Mouse (Mus musculus) spleen, adult 12 weeks (tissue): ENCODE results near the gene Rpl13a.
"Not testable (repeated sequence)": the region's sequence is repeated elsewhere in the genome, so short reads cannot be mapped to it uniquely, and the experiment has no call there.

Source experiments
- DNase-seq: peaks from one replicate; pipeline ENCODE4 v3.0.0; 2022; ENCODE audit warnings: low spot score

Rpl13a gene

GRCm38 (mm10) chr7:45128624-45129246 lies at the start of gene Rpl13a:
TSS of gene Rpl13a (minus strand) at chr7:45128761.
- DNase-seq = peak; percentile 94

GRCm38 (mm10) chr7:45176356-45176755 lies 47.8 kb upstream of the Rpl13a start:
- DNase-seq = no peak

GRCm38 (mm10) chr7:45175929-45176328 lies 47.4 kb upstream of the Rpl13a start:
- no peak for DNase-seq

DNA sequence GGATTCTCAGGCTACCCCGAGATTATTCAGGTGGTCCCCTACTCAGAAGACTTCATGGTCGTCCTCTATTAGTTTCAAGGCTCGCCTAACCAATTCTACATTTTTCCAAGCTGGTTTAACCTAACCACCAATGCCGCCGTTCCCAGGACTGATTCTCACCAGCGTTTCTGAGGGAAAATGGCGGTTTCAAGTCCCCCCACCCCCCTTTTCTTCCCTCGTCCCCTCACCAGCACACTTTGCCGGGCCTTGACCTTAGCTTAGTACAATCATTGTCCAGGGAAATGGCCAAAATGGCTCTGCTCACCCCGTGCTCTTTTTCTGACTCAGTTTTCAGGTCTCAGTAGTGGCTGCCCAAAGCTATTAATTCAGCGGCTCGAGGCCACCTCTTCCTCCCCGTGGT lies 46.8 kb upstream of the Rpl13a start:
- no peak for DNase-seq

GRCm38 (mm10) chr7:45174567-45175280 lies 46.2 kb upstream of the Rpl13a start:
- DNase-seq = no peak

GRCm38 (mm10) chr7:45173772-45174171 lies 45.2 kb upstream of the Rpl13a start:
- DNase-seq = not testable (repeated sequence)

DNA sequence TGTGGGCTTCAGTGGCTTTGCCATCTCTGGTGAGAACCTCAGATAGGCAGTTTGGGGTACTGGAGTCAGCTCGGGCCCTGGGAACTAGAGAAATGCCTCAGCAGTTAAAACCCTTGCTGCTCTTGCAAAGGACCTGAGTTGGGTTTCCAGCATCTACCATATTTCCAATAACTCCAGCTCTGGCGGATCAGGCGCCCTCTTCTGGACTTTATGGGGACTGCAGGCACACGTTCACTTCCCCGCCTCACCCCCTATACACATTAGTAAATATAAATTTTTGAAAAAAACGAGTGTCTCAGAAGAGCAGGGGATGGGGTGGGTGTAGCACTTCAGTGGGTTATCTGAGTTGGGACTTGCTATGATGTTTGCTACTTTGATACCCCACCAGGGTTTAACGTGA lies 44.4 kb upstream of the Rpl13a start:
- DNase-seq = peak; percentile 37

DNA sequence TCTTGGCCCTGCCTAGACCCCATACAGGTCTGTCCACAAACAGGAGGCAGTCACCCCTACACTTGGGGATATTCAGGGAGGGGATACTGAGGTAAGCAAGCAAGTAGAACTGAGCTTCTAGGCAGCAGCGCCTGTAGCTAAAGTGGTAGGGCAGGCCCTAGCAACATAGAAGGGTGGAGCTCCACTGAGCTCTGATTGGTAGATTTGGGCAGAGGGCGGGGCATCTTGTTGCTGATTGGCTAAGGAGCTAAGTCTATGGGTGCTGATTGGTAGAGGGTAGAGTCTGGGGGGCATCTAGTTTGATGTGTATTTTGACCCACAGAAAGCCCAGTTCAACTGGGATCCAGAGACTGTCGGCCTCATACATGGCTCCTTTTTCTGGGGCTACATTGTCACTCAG lies 40.9 kb upstream of the Rpl13a start:
- DNase-seq = no peak

DNA sequence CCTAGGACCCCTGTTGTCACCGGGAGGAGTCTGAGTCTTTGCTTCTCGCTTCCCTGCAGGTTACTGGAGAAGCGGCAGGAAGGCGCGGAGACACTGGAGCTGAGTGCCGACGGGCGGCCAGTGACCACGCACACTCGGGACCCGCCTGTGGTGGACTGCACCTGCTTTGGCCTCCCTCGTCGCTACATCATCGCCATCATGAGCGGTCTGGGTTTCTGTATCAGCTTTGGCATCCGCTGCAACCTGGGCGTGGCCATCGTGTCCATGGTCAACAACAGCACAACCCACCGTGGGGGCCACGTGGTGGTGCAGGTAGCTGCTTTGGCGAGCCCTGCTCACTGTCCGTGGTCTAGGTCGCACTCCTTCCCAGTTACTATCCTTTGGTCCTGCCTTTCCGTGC lies 40.1 kb upstream of the Rpl13a start:
- DNase-seq = no peak

DNA sequence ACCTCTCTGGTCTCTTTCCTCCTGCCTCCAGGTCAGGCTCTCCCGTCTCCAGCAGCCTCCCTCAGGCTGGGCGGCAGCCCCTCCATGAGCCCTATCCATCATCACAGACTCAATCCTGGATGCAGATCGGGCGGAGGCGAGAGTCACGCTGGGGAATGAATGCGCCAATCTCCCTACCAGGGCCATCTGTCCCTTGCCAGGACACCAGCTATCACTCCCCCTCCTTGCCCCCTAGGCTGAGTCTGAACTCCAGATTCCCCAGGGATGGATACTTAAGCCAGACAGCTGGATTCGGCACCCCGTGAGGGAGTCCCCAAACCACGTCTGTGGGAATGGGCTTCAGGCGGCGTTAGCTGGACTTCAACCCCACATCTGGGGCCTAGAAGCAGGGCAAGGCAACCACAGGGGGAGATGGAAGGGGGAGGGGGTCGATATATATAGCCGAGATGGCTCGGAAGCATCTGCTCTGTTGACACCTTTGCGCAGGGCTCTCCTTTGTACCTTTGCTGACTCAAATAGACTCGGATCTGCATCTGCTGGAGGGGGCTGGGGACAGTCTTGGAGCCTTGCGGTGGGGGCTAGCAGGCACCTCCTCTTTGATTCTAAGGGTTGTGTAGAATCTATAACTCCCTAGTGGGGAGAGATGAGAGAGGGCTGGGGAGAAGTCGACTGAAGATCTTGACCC lies 39.3 kb upstream of the Rpl13a start:
- DNase-seq = no peak

- DNase-seq = no peak
Measured at GRCm38 (mm10) chr7:45166950-45167401, 38.4 kb upstream of the Rpl13a start.

GRCm38 (mm10) chr7:45165701-45166100 lies 37.1 kb upstream of the Rpl13a start:
- DNase-seq = no peak

- no peak for DNase-seq
Measured at GRCm38 (mm10) chr7:45164833-45165232, 36.3 kb upstream of the Rpl13a start.

DNA sequence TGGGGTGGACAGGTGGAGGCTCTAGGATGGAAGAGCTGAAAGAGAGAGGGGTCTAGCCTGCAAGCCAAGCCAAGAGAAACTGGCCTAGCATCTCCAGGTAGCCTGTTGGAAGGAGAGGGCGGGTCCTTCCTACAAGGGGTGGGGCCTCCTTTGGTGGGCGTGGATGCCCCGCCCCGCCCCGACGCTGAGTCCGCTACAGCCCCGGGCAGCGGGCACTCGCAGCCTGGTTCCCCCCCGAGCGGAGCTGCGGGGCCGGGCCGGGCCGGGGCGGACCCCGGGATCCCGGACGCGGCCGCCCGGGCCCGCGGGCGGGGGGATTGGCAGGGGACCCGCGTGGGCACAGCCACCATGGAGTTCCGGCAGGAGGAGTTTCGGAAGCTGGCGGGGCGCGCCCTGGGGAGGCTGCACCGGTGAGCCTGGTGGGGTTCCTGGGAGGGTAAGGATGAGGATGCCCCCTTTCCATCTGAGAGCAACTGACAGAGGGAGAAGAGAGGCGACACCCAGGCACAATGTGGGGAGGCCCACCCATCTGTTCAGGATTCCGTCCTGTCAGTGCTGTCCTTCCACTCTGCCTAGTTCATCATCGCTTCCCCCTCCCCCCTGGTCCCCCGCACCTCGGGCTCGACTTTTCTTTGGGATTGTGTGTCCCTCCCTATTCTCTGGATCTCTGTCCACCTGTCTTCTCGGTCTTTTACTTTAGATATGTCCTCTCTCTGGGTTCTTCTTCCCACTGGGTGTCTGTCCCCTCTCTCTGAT lies 35.4 kb upstream of the Rpl13a start, which contains the start of gene Slc17a7:
Gene Slc17a7, plus strand, starts transcription at position 215 of the 756 bp plus-strand sequence.
- DNase-seq = no peak

DNA sequence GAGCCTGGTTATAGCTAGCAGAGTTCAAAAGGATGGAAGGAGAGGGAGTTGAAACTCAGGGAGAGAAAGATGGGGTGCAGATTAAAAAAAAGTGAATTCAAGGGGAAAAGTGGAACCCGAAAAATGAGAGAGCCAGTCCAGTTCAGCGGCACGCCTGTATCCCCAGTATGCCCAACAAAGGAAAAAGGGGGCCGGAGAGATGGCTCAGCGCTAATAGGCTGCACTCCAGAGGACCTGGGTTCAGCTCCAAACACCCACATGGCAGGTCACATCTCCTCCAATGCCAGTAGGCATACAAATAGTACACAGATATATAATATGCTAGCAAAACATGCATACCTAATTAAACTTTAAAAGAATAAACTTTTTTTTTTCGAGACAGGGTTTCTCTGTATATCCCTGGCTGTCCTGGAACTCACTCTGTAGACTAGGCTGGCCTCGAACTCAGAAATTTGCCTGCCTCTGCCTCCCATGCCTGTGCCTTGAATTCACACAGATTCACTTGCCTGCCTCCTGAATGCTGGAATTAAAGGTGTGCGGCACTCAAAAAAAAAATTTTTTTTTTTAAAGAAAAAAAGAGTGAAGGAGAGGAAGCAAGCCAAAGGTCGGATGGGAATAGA lies 34.5 kb upstream of the Rpl13a start:
- no peak for DNase-seq

DNA sequence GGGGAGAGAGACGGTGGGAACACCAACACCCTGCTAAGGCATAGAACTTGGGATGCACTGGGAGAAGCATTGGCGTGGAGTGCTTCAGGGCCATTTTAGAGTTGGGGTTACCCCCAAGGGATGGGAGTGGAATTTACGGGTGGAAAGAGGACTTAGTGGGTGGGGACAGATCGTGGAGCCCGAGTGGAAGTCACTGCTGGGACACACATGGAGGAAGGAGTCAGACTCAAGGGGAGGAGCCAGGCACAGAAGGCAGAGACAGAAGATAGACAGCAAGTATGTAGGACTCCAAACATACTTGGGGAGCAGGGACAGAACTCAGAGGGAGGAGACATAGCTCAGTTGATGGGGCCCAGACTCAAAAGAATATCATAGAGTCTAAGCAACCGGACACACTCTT lies 34.0 kb upstream of the Rpl13a start:
- DNase-seq = no peak

DNA sequence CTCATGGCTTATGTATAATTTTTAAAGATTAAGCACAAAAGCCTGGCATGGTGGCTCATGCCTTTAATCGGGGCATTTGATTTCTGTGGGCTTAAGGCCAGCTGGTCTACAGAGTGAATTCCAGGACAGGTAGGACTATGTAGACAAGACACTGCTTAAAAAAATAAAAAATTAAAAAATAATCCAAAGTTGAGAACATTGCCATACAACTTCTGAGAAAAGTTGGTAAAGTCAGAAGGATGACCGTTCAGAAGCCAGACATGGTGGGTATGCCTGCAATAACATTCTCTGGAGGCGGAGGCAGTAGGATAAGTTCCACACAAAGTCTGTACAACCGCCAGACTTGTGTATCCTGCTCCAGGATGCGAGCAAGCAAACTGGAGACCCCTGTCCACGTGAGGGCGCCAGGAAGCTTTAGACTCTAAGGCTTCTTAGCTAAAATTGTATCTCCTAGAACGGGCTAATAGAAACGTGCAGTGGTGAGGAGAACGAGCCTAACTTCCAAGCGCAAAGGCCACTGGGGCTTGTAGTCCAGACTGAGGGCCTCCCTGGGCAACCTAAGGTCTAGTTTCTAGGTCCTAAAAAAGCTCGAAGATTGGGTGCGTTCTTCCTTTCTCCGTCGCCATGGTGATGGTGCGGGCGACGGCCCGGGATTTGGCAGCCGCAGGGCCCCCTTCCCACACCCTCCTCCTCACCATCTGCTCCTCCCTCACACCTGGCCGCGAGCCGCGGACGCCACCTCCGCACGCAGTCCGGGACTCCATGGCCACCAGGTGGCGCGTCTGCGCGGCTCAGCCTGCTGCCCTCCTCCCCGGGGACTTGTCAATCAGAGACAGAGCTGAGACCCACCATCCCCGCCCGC lies 33.3 kb upstream of the Rpl13a start:
- peak; percentile 76 for DNase-seq

DNA sequence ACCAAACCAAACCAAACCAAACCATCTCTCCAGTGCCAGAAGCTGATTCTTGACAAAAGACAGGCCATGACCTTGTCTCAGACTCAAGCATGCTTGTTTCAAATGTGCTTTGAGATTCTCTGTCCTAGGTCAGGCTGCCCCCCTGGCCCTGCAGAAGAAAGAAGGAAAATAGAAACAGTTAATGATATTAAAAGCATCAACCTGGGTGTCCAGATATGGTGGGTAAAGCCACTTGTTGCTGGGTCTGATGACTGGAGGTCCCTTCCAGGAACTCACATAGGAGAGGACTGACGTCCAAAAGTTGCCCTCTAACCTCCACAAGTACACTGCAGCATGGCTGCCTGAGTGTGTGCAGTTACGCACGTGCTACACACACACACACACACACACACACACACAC lies 32.3 kb upstream of the Rpl13a start:
- DNase-seq = no peak

- no peak for DNase-seq
Measured at GRCm38 (mm10) chr7:45160316-45160800, 31.8 kb upstream of the Rpl13a start.

- no peak for DNase-seq
Measured at GRCm38 (mm10) chr7:45158991-45159390, 30.4 kb upstream of the Rpl13a start.

GRCm38 (mm10) chr7:45157459-45157858 lies 28.9 kb upstream of the Rpl13a start:
- DNase-seq = no peak
